Mouse (Mus musculus) bone marrow macrophage, adult 2 months (primary cell): ENCODE data around the gene Serpinb3a. TPM values are rescaled to one million over a fixed set of nuclear protein-coding genes. Genes with fewer than 3 reads are reported as not detected.
"Not testable (repeated sequence)": the region's sequence is repeated elsewhere in the genome, so short reads cannot be mapped to it uniquely, and the experiment has no call there.

Source experiments
- H3K27ac ChIP-seq: 2 replicates; pipeline ENCODE4 v1.5.1; 2012; ENCODE audit warnings: low read depth, low read length; ENCODE audit not compliant: insufficient read depth
- H3K4me1 ChIP-seq: 2 replicates; pipeline ENCODE4 v1.6.1; 2012; ENCODE audit warnings: low read length; ENCODE audit not compliant: control insufficient read depth, insufficient read depth
- H3K4me3 ChIP-seq: 2 replicates; pipeline ENCODE4 v1.5.1; 2012; ENCODE audit warnings: mild to moderate bottlenecking, low read length, moderate library complexity; ENCODE audit not compliant: insufficient read depth
- CTCF ChIP-seq: IDR thresholded peaks from 2 replicates; pipeline ENCODE4 v1.5.1; 2012; ENCODE audit warnings: low read depth, mild to moderate bottlenecking, low read length, moderate library complexity
- POLR2A ChIP-seq: IDR thresholded peaks from 2 replicates; pipeline ENCODE4 v1.6.1; 2012; ENCODE audit warnings: mild to moderate bottlenecking, low read depth, low read length, borderline replicate concordance
- polyA plus RNA-seq: library from polyadenylated mRNA; stranded (reverse); fragments of >200 nt; gene quantifications from 2 replicates; pipeline ENCODE4 v1.2.4, GENCODE M21; 2012; ENCODE audit not compliant: missing spikeins, insufficient read depth, insufficient read length

The Serpinb3a gene
- not detected in 2 replicates for polyA plus RNA-seq

DNA sequence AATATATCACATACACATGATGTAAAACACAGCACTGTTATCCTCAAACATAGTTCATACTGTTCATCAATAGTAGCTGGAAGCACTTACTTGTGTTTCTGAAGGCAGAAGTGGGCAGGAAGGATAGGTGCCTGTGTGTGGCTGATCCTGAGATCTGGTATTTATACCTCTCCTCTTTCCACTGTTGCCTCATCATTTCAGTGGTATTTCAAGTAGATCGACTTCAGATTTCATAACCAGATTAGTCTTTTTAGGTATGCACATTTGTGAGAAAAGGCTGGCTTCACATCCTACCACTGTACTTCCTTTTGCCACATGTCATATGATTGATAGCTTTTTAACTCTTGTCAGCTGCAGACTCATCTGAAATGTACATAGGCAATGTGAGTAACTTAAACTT lies at the start of gene Serpinb3a:
TSS of gene Serpinb3a (minus strand) at position 101 of the 400 bp plus-strand sequence.
- Histone ChIP-seq H3K27ac (no peak within 1 kb of the TSS), H3K4me1 (no peaks in the 10 kb centered on the region), H3K4me3 (no peak within 1 kb of the TSS)
- TF ChIP-seq POLR2A (no peak), CTCF (no peak)

DNA sequence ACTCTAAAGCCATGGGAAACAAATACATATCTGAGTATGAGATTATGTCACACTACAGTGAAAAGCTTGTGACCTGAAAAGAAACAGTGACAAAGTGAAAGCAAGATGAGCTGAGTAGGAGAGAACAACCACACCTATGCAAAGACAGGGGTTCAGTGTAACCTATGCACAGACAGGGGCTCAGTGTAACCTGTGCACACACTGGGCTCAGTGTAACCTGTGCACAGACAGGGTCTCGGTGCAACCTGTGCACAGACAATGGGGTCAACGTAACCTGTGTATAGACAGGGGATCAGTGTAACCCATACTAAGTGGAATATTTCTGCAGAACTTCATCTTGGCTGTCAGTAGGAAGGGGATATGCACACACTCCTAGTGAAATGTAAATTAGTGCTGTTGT lies 46.3 kb upstream of the Serpinb3a start:
- no peak for TF ChIP-seq POLR2A
- TF ChIP-seq CTCF = no peak
- H3K4me3 ChIP-seq = no peak overlapping the region
- no peaks in the 10 kb centered on the region for H3K4me1 ChIP-seq
- H3K27ac ChIP-seq = no peak overlapping the region

- H3K27ac ChIP-seq = no peak within 1 kb of the TSS
- H3K4me1 ChIP-seq = no peaks in the 10 kb centered on the region
- TF ChIP-seq POLR2A (no peak), CTCF (no peak)
- no peak within 1 kb of the TSS for H3K4me3 ChIP-seq
These were observed 31.3 kb upstream of the Serpinb3a start, which contains the start of gene Serpinb3d for GRCm38 (mm10) chr1:107083406-107083805. Gene Serpinb3d, minus strand, starts transcription at chr1:107083506.

- not testable (repeated sequence) for H3K4me3 ChIP-seq, H3K27ac ChIP-seq, H3K4me1 ChIP-seq
These were observed 17.9 kb downstream of the Serpinb3a start for GRCm38 (mm10) chr1:107034236-107034635.

- H3K4me1 ChIP-seq = no peaks in the 10 kb centered on the region
- H3K27ac ChIP-seq = no peak overlapping the region
- no peak for TF ChIP-seq POLR2A
- TF ChIP-seq CTCF = no peak
- no peak overlapping the region for H3K4me3 ChIP-seq
These were observed 26.2 kb downstream of the Serpinb3a start for GRCm38 (mm10) chr1:107025886-107026285.

- TF ChIP-seq POLR2A = no peak
- no peak for TF ChIP-seq CTCF
- H3K4me3 ChIP-seq = no peak overlapping the region
- no peak overlapping the region for H3K27ac ChIP-seq
- H3K4me1 ChIP-seq = no peaks in the 10 kb centered on the region
These were observed 36.9 kb downstream of the Serpinb3a start for GRCm38 (mm10) chr1:107015210-107015609.

DNA sequence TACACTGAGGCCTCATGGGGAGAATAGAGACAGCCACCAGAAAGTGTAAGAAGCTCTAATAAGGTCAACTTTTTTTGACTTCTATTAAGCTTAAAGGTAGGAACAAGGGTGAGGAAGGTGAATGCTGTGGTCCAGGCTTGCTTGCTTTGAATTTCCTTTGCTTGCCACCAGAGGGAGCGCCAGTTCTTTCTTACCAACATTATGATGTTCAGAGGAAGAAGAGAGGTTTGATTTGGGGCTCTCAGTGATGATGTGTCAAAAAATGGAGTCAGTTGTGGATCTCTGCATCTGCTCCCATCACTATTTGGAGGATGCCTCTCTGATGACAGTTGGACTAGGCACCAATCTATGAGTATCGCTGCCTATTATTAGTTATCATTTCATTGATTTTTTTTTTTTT lies 37.6 kb downstream of the Serpinb3a start:
- no peaks in the 10 kb centered on the region for H3K4me1 ChIP-seq
- H3K4me3 ChIP-seq = no peak overlapping the region
- H3K27ac ChIP-seq = no peak overlapping the region
- TF ChIP-seq POLR2A = no peak
- TF ChIP-seq CTCF = no peak

GRCm38 (mm10) chr1:107006316-107006715 lies 45.8 kb downstream of the Serpinb3a start:
- Histone ChIP-seq H3K4me3 (no peak overlapping the region), H3K4me1 (no peaks in the 10 kb centered on the region), H3K27ac (no peak overlapping the region)
- TF ChIP-seq CTCF (no peak), POLR2A (no peak)

GRCm38 (mm10) chr1:107001754-107002153 lies 50.3 kb downstream of the Serpinb3a start:
- TF ChIP-seq CTCF = no peak
- TF ChIP-seq POLR2A = no peak
- no peaks in the 10 kb centered on the region for H3K4me1 ChIP-seq
- H3K4me3 ChIP-seq = no peak overlapping the region
- no peak overlapping the region for H3K27ac ChIP-seq

- no peak overlapping the region for H3K4me3 ChIP-seq
- no peaks in the 10 kb centered on the region for H3K4me1 ChIP-seq
- no peak for TF ChIP-seq CTCF
- TF ChIP-seq POLR2A = no peak
- no peak overlapping the region for H3K27ac ChIP-seq
These were observed 51.7 kb downstream of the Serpinb3a start for GRCm38 (mm10) chr1:107000424-107000823.

Other genes with a start within 250 kb of the Serpinb3a start
- not detected in 2 replicates for gene Serpinb5, start 191.1 kb downstream of the Serpinb3a start, polyA plus RNA-seq
- 0.68 and 0.89 TPM in 2 replicates for gene Serpinb12, start 117.9 kb downstream of the Serpinb3a start, polyA plus RNA-seq
- gene Serpinb13, start 71.3 kb downstream of the Serpinb3a start, polyA plus RNA-seq = not detected in 2 replicates
- gene Serpinb3d, start 31.2 kb upstream of the Serpinb3a start, polyA plus RNA-seq = not detected in 2 replicates
- not detected in 2 replicates for gene Serpinb3b, start 226.1 kb upstream of the Serpinb3a start, polyA plus RNA-seq
- not detected in 2 replicates for gene Serpinb3c, start 226.1 kb upstream of the Serpinb3a start, polyA plus RNA-seq